Mouse (Mus musculus) liver, adult 2 months (tissue): Measurements from ENCODE around the gene Mapk11. TPM values are rescaled to one million over a fixed set of nuclear protein-coding genes. Genes with fewer than 3 reads are reported as not detected.

Experiments used
- DNase-seq: peaks from one replicate; pipeline ENCODE4 v3.0.0-alpha.2; 2011; ENCODE audit warnings: low read depth, low spot score; ENCODE audit errors: extremely low read depth
- H3K27ac ChIP-seq: fragments of 200-500 bp; replicated peaks from 2 replicates; pipeline ENCODE4 v1.5.1; 2012; ENCODE audit warnings: low read depth, mild to moderate bottlenecking, control low read depth, inconsistent platforms, low read length; ENCODE audit not compliant: insufficient read depth
- H3K27me3 ChIP-seq: fragments of 200-500 bp; 2 replicates; pipeline ENCODE4 v1.6.1; 2012; ENCODE audit warnings: mild to moderate bottlenecking, moderate library complexity, low read length, inconsistent platforms; ENCODE audit not compliant: control insufficient read depth, insufficient read depth
- H3K36me3 ChIP-seq: fragments of 200-500 bp; 2 replicates; pipeline ENCODE4 v1.6.1; 2012; ENCODE audit warnings: low read length, inconsistent platforms; ENCODE audit not compliant: control insufficient read depth, insufficient read depth
- H3K4me1 ChIP-seq: fragments of 200-500 bp; 2 replicates; pipeline ENCODE4 v1.6.1; 2011; ENCODE audit warnings: low read length; ENCODE audit not compliant: control insufficient read depth, insufficient read depth
- H3K4me3 ChIP-seq: fragments of 200-500 bp; 2 replicates; pipeline ENCODE4 v1.5.1; 2011; ENCODE audit warnings: low read depth, mild to moderate bottlenecking, control low read depth, low read length, moderate library complexity; ENCODE audit not compliant: insufficient read depth
- H3K79me2 ChIP-seq: fragments of 200-500 bp; 2 replicates; pipeline ENCODE4 v1.6.1; 2012; ENCODE audit warnings: inconsistent platforms, mild to moderate bottlenecking, low read length, moderate library complexity; ENCODE audit not compliant: control insufficient read depth, insufficient read depth
- H3K9ac ChIP-seq: fragments of 200-500 bp; 2 replicates; pipeline ENCODE4 v1.6.1; 2012; ENCODE audit warnings: low read depth, mild to moderate bottlenecking, control low read depth, inconsistent platforms, low read length
- CTCF ChIP-seq: fragments of 200-500 bp; IDR thresholded peaks from 2 replicates; pipeline ENCODE4 v1.5.1; 2011; ENCODE audit warnings: low read depth, low read length, control low read depth
- POLR2A ChIP-seq: fragments of 200-500 bp; IDR thresholded peaks from 2 replicates; pipeline ENCODE4 v1.6.1; 2011; ENCODE audit warnings: low read length, control low read depth; ENCODE audit not compliant: insufficient read depth; ENCODE audit errors: extremely low read depth
- WGBS: fragments of 180-500 bp; shearing (Covaris S2); methylation state at CpG from one replicate; pipeline ENCODE4 v1.1.7; 2018; 5-methylcytosine and 5-hydroxymethylcytosine counted together
- polyA plus RNA-seq: library from polyadenylated mRNA; depleted of rRNA; stranded (reverse); fragments of >200 nt; gene quantifications from 2 replicates; pipeline ENCODE4 v1.2.3, GENCODE M21; 2012
- total RNA-seq: library from RNA; depleted of rRNA; stranded (reverse); fragments of >200 nt; gene quantifications from 2 replicates; pipeline ENCODE4 v1.2.3, GENCODE M21; 2014

Mapk11 gene
- total and polyA plus RNA-seq, 2 experiments, result 0.74 to 1.3 TPM

DNA sequence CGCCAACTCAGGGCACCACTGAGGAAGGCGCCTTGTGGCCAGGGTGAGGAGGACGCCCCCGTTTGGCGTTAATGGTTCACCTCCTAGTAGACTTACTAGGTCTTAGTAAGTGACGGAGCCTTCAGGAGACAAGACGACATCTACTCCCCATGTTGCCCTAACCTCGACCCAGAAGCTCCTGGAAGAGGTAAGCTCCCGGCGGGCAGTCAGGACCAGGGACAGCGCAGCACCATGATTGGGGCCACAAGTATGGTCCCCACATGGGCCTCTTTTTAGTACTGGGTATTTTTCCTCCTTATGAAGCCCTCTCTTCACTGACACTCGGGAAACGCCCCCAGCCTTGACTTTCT, 588 bp upstream of the Mapk11 start:
- Histone ChIP-seq H3K27me3 (peaks cover 22% of the 10 kb centered on the region), H3K4me1 (peaks cover 2% of the 10 kb centered on the region; the same call in 1 of the 2 replicates), H3K9ac (no peak overlapping the region), H3K4me3 (peak overlapping the region; percentile 13; the same call in 1 of the 2 replicates), H3K36me3 (peaks cover 1% of the 10 kb centered on the region; the same call in 1 of the 2 replicates), H3K27ac (no peak overlapping the region), H3K79me2 (no peaks in the 10 kb centered on the region)
- no peak for DNase-seq
- 15% methylated on average over 13 of the region's 13 CpGs for WGBS
- TF ChIP-seq CTCF (no peak), POLR2A (no peak)

DNA sequence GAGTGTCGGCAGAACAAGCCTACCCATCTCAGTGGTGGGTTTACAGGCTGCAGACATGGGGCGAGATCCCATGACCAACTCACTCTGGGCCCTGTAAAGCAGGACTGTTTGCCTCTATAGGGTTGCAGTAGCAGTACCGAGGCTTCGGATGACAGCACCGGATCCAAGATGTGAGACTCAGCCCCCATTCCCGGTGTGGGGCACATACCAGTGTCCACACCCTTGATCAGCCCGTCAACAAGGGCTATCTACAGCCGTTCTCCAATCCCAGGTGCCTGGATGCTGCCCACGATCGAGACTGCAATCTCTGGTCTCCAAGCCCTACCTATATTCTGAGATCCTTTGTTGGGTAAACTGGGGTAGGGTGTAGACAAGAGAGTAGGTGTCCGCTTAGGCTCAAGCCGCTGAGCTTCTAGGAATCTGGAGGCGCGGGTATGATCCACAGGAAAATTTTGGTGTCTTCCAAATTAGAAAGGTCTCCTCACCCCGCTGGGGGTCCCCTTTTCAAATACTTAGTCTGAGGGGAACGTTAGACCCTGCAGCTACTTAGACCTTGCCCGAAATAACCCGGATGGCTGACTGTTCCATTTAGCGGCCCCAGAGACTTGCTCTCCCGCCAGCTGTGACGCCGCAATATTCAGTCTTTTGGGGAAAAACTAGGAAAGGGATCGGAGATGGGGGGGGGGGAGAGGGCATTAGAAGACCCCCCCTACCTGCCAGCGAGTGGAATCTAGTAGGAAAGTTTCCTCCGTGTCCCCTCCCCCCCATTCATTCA, 745 bp downstream of the Mapk11 start:
- WGBS, result 16% methylated on average over 25 of the region's 25 CpGs
- H3K4me1 ChIP-seq, result peaks cover 2% of the 10 kb centered on the region; the same call in 1 of the 2 replicates
- H3K4me3 ChIP-seq, result peak overlapping the region; percentile 86
- TF ChIP-seq CTCF, result no peak
- TF ChIP-seq POLR2A, result no peak
- H3K27me3 ChIP-seq, result peaks cover 22% of the 10 kb centered on the region
- no peak for DNase-seq
- no peaks in the 10 kb centered on the region for H3K36me3 ChIP-seq
- H3K27ac ChIP-seq, result no peak overlapping the region
- H3K9ac ChIP-seq, result peak overlapping the region; percentile 74
- no peaks in the 10 kb centered on the region for H3K79me2 ChIP-seq

- H3K27me3 ChIP-seq, result peaks cover 22% of the 10 kb centered on the region
- WGBS, result 72% methylated on average over 4 of the region's 4 CpGs
- no peak overlapping the region for H3K4me3 ChIP-seq
- TF ChIP-seq CTCF, result no peak
- TF ChIP-seq POLR2A, result no peak
- H3K27ac ChIP-seq, result no peak overlapping the region
- H3K4me1 ChIP-seq, result peaks cover 2% of the 10 kb centered on the region; the same call in 1 of the 2 replicates
- H3K36me3 ChIP-seq, result no peaks in the 10 kb centered on the region
- H3K79me2 ChIP-seq, result no peaks in the 10 kb centered on the region
- no peak overlapping the region for H3K9ac ChIP-seq
- no peak for DNase-seq
Observed at GRCm38 (mm10) chr15:89147895-89148294, 1.5 kb downstream of the Mapk11 start.

GRCm38 (mm10) chr15:89147456-89147855, 2.0 kb downstream of the Mapk11 start:
- no peak for TF ChIP-seq CTCF
- TF ChIP-seq POLR2A, result no peak
- H3K79me2 ChIP-seq, result no peaks in the 10 kb centered on the region
- H3K4me1 ChIP-seq, result peaks cover 2% of the 10 kb centered on the region; the same call in 1 of the 2 replicates
- peaks cover 22% of the 10 kb centered on the region for H3K27me3 ChIP-seq
- DNase-seq, result no peak
- no peak overlapping the region for H3K27ac ChIP-seq
- 31% methylated on average over 10 of the region's 10 CpGs for WGBS
- H3K9ac ChIP-seq, result no peak overlapping the region
- no peak overlapping the region for H3K4me3 ChIP-seq
- H3K36me3 ChIP-seq, result no peaks in the 10 kb centered on the region

DNA sequence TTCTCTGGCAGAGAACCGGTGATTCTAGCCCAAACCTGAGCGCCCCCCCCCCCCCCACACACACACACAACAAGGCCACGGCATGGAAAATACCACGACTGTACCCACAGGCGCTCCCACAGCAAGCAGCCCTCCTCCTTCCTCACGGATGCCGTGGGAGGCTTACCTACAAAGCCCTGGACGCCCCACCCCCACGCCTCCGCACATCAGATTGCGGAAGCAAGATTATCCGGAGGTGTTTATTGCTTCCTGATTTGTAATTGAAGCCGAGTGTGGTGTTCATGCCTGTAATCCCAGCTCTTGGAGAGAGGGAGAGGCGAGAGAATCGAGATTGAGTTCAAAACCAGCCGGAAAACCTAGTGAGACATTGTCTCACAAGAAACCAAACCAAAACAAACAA, 2.4 kb downstream of the Mapk11 start:
- H3K9ac ChIP-seq, result no peak overlapping the region
- whole genome bisulfite sequencing, result 15% methylated on average over 16 of the region's 16 CpGs
- DNase-seq, result no peak
- TF ChIP-seq POLR2A, result no peak
- no peak for TF ChIP-seq CTCF
- no peak overlapping the region for H3K27ac ChIP-seq
- H3K4me3 ChIP-seq, result no peak overlapping the region
- no peaks in the 10 kb centered on the region for H3K79me2 ChIP-seq
- H3K4me1 ChIP-seq, result peaks cover 2% of the 10 kb centered on the region; the same call in 1 of the 2 replicates
- H3K27me3 ChIP-seq, result peaks cover 22% of the 10 kb centered on the region
- H3K36me3 ChIP-seq, result no peaks in the 10 kb centered on the region

- peaks cover 22% of the 10 kb centered on the region for H3K27me3 ChIP-seq
- TF ChIP-seq CTCF (no peak), POLR2A (no peak)
- H3K9ac ChIP-seq, result no peak overlapping the region
- H3K79me2 ChIP-seq, result no peaks in the 10 kb centered on the region
- WGBS, result 18% methylated on average over 27 of the region's 27 CpGs
- peaks cover 2% of the 10 kb centered on the region; the same call in 1 of the 2 replicates for H3K4me1 ChIP-seq
- no peaks in the 10 kb centered on the region for H3K36me3 ChIP-seq
- H3K4me3 ChIP-seq, result no peak overlapping the region; the same call in 1 of the 2 replicates
- no peak for DNase-seq
- H3K27ac ChIP-seq, result no peak overlapping the region
Observed at GRCm38 (mm10) chr15:89146537-89146936, 2.9 kb downstream of the Mapk11 start.
